Mouse (Mus musculus): ENCODE measurements around the gene Rpl13a.
"Not testable (repeated sequence)": the region's sequence is repeated elsewhere in the genome, so short reads cannot be mapped to it uniquely, and the experiment has no call there.

The Rpl13a gene

GRCm38 (mm10) chr7:45128624-45129246 is at the start of gene Rpl13a:
Gene Rpl13a (minus strand): TSS chr7:45128761.
- peak; percentile 99 for DNase-seq (ENCODE audit: low spot score)

- no peak for DNase-seq (ENCODE audit: low spot score)
Measured at GRCm38 (mm10) chr7:45176356-45176755, 47.8 kb upstream of the Rpl13a start.

GRCm38 (mm10) chr7:45175929-45176328 is 47.4 kb upstream of the Rpl13a start:
- no peak for DNase-seq (ENCODE audit: low spot score)

GRCm38 (mm10) chr7:45175398-45175797 is 46.8 kb upstream of the Rpl13a start:
- no peak for DNase-seq (ENCODE audit: low spot score)

- DNase-seq (ENCODE audit: low spot score), result no peak
Measured at GRCm38 (mm10) chr7:45174567-45175280, 46.2 kb upstream of the Rpl13a start.

- not testable (repeated sequence) for DNase-seq (ENCODE audit: low spot score)
Measured at GRCm38 (mm10) chr7:45173772-45174171, 45.2 kb upstream of the Rpl13a start.

- DNase-seq (ENCODE audit: low spot score), result no peak
Measured at GRCm38 (mm10) chr7:45172974-45173373, 44.4 kb upstream of the Rpl13a start.

GRCm38 (mm10) chr7:45169495-45169894 is 40.9 kb upstream of the Rpl13a start:
- no peak for DNase-seq (ENCODE audit: low spot score)

- DNase-seq (ENCODE audit: low spot score), result no peak
Measured at GRCm38 (mm10) chr7:45168656-45169055, 40.1 kb upstream of the Rpl13a start.

- DNase-seq (ENCODE audit: low spot score), result no peak
Measured at GRCm38 (mm10) chr7:45167761-45168445, 39.3 kb upstream of the Rpl13a start.

- DNase-seq (ENCODE audit: low spot score), result no peak
Measured at GRCm38 (mm10) chr7:45166950-45167401, 38.4 kb upstream of the Rpl13a start.

- DNase-seq (ENCODE audit: low spot score), result no peak
Measured at GRCm38 (mm10) chr7:45165701-45166100, 37.1 kb upstream of the Rpl13a start.

- no peak for DNase-seq (ENCODE audit: low spot score)
Measured at GRCm38 (mm10) chr7:45164833-45165232, 36.3 kb upstream of the Rpl13a start.

- DNase-seq (ENCODE audit: low spot score), result no peak
Measured at GRCm38 (mm10) chr7:45163735-45164490, 35.4 kb upstream of the Rpl13a start, which contains the start of gene Slc17a7. Gene Slc17a7 (plus strand): TSS chr7:45163949.

- no peak for DNase-seq (ENCODE audit: low spot score)
Measured at GRCm38 (mm10) chr7:45162996-45163615, 34.5 kb upstream of the Rpl13a start.

GRCm38 (mm10) chr7:45162551-45162950 is 34.0 kb upstream of the Rpl13a start:
- no peak for DNase-seq (ENCODE audit: low spot score)

- peak; percentile 89 for DNase-seq (ENCODE audit: low spot score)
Measured at GRCm38 (mm10) chr7:45161612-45162473, 33.3 kb upstream of the Rpl13a start.

- no peak for DNase-seq (ENCODE audit: low spot score)
Measured at GRCm38 (mm10) chr7:45160866-45161265, 32.3 kb upstream of the Rpl13a start.

GRCm38 (mm10) chr7:45160316-45160800 is 31.8 kb upstream of the Rpl13a start:
- no peak for DNase-seq (ENCODE audit: low spot score)

- DNase-seq (ENCODE audit: low spot score), result no peak
Measured at GRCm38 (mm10) chr7:45158991-45159390, 30.4 kb upstream of the Rpl13a start.

- no peak for DNase-seq (ENCODE audit: low spot score)
Measured at GRCm38 (mm10) chr7:45157459-45157858, 28.9 kb upstream of the Rpl13a start.

Data from yolk sac, embryonic 10.5 days (tissue).